Mouse (Mus musculus) brown adipose tissue, adult 24 weeks (tissue): Measurements from ENCODE around the gene Gapdh. TPM values are rescaled to one million over a fixed set of nuclear protein-coding genes. Genes with fewer than 3 reads are reported as not detected.
"Not testable (repeated sequence)": the region's sequence is repeated elsewhere in the genome, so short reads cannot be mapped to it uniquely, and the experiment has no call there.

ENCODE experiments used
- H3K27ac ChIP-seq: fragments of 200-500 bp; replicated peaks from 2 replicates; pipeline ENCODE4 v1.5.1; 2012; ENCODE audit warnings: low read depth, mild to moderate bottlenecking, low read length
- H3K4me1 ChIP-seq: fragments of 200-500 bp; 2 replicates; pipeline ENCODE4 v1.6.1; 2012; ENCODE audit warnings: low read length, mixed read lengths; ENCODE audit not compliant: control insufficient read depth, insufficient read depth, insufficient read length
- H3K4me3 ChIP-seq: fragments of 200-500 bp; 2 replicates; pipeline ENCODE4 v1.5.1; 2012; ENCODE audit warnings: low read depth, mild to moderate bottlenecking, low read length, moderate library complexity; ENCODE audit not compliant: insufficient read depth
- polyA plus RNA-seq: library from polyadenylated mRNA; stranded (reverse); fragments of >200 nt; gene quantifications from 2 replicates; pipeline ENCODE4 v1.2.4, GENCODE M21; 2012; ENCODE audit not compliant: missing spikeins, insufficient read depth, insufficient read length

Gapdh gene
- polyA plus RNA-seq, 1 experiment, result 1,014 TPM

DNA sequence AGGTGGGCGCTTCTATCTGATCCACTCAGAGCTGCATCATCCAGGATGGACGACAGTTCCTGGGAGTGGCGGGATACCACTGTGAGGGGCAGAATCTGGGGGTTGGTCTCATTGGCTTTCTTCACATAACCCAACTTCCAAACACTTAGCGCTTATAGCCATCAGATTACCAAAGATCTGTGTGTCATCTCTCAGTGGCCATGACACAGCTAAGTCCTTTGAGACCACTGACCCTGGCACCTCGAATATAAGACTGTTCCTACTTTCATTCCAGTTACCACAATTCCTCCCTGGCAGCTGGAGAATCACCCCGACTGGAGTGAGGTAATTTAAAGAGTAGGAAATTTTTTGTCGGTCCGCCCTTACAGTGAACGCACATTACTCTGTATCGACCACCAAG is 19.9 kb upstream of the Gapdh start:
- Histone ChIP-seq H3K4me1 (no peaks in the 10 kb centered on the region), H3K27ac (no peak overlapping the region)

DNA sequence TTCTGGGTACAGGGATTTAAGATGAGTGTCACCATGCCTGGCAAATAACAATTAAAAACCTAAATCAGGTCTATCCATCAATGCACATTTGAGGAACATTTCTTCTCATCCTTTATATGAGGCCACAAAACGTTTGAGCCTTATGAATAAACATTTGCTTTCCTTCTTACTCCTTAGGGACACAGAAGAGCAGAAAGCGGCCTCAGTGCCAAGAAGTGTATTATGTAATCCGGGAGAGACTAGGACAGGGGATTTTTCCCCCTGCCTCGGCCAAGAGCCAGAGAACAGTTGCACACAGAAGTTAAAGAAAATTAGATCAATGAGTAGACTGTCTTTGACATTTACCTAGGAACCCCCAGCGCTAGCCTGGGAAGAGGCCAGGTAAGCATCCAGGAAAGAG is 15.9 kb upstream of the Gapdh start:
- Histone ChIP-seq H3K4me1 (no peaks in the 10 kb centered on the region), H3K27ac (no peak overlapping the region), H3K4me3 (no peak overlapping the region)

More for the DNA sequence above, 19.9 kb upstream of the Gapdh start:
- no peak overlapping the region for H3K4me3 ChIP-seq

DNA sequence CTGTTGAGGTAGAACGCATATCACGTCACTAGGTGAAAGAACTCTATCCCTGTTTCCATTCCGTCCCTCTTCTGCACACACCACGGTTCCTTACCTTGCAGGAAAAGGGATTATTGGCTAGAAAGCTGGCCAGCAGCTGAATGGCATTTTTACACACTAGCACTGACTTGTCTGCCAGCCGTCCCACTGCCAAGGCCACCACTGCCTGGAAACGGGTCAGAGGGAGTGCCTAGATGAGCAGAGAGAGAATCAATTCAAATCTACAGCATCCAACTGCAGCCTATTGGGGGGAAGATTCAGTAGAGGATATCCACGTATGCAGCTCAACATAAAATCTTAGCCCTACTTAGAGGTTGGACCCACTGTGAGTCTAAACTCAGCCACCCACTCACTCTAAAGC is 13.3 kb upstream of the Gapdh start:
- Histone ChIP-seq H3K4me3 (no peak overlapping the region), H3K4me1 (no peaks in the 10 kb centered on the region), H3K27ac (no peak overlapping the region)

DNA sequence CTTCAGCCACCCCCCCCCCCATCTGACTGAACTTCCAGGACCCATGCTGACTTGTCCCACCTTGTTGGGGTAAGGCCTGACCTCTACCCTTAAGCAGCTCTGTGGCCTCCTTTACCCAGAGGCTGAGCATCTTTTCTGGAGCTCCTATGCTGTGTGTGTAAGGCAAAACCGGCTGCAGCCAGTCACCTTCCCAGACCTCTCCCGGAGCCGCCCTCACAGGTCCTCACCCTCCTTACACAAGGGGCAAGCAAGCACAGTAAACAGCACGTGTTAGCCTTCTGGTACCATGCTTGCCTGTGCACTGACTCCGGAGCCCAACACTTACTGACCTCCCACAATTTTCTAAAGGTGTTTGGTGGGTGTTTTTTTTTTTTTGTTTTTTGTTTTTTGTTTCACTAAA is 9.2 kb upstream of the Gapdh start:
- Histone ChIP-seq H3K27ac (no peak overlapping the region), H3K4me3 (no peak overlapping the region), H3K4me1 (peaks cover 4% of the 10 kb centered on the region)

DNA sequence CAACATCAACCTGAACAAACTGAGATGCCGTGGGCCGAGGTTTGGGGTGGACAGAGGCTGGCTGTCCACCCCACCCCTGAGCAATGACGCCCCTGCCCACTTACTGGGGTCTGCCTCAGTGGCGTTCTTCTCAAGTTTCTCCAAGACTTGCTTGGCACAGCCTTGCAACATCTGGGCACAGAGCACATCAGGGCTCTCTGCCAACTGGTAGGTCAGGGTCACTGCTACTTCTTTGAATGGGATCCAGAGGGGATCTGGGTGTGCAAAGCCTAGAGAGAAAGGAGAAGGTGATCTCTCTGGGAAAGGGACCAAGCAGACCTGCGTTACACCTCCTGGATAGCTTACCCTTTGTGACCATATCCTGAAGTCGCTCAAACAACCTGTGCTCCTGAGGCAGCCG is 7.0 kb upstream of the Gapdh start:
- peaks cover 4% of the 10 kb centered on the region for H3K4me1 ChIP-seq
- no peak overlapping the region for H3K4me3 ChIP-seq
- H3K27ac ChIP-seq, result no peak overlapping the region

DNA sequence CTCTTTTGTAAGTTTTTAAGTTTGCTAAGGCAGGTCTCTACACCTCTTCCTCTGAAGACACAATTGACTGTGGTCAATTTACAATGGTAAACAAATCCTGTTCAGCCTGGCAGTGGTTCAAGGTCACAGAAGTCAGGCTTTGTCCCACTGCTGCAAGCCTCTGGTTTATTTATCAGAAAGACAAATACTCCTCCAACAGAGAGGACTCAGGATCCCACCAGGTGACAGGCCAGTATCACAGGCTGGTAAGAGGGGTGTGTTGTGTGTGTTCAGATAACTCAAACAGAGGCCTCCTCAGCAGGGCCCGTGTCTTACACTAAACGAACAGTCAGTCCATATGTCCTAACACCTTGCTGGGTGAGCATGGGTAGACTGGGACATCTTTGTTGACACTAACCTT is 6.2 kb upstream of the Gapdh start:
- no peak overlapping the region for H3K27ac ChIP-seq
- H3K4me3 ChIP-seq, result no peak overlapping the region
- peaks cover 4% of the 10 kb centered on the region for H3K4me1 ChIP-seq

DNA sequence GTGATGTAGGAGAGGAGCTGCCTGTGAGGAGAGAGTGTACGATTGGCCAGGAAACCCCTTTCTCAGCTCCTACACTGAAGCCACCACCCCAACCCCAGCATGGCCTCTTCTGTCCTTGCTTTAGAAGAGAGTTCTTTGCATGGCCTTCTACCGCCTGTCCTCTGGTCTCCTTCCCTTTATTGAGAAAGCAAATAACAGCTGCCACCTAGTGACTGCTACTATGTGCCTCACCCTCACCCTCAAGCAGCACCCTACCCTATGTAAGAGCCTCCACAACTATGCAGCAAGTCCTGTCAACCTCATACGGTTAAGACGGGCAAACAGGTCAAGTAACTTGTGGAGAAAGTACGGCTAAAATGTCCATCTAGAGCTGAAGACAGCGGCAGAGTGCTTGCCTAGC is 3.9 kb upstream of the Gapdh start:
- no peak overlapping the region for H3K4me3 ChIP-seq
- no peak overlapping the region for H3K27ac ChIP-seq
- peaks cover 4% of the 10 kb centered on the region for H3K4me1 ChIP-seq

DNA sequence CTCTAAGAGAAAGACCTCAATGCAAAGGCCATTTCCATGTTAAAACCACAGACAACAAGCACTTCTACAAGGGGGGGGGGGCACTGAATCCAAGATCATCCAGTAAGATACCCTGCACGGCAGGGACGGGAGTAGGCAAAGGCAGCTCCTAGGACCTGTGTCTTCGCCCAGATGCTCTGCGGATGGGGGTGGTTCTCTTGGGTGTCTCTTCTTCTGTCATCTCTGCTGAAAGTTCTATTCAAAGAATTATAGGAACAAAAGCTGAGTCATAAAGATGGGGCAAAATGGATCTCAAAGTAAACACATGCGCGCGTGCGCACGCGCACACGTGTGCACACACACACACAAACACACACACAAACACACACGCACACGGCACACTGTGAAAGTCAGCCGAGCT is 1.8 kb upstream of the Gapdh start:
- Histone ChIP-seq H3K4me1 (peaks cover 4% of the 10 kb centered on the region; the same call in 1 of the 2 replicates), H3K4me3 (no peak overlapping the region), H3K27ac (no peak overlapping the region)

DNA sequence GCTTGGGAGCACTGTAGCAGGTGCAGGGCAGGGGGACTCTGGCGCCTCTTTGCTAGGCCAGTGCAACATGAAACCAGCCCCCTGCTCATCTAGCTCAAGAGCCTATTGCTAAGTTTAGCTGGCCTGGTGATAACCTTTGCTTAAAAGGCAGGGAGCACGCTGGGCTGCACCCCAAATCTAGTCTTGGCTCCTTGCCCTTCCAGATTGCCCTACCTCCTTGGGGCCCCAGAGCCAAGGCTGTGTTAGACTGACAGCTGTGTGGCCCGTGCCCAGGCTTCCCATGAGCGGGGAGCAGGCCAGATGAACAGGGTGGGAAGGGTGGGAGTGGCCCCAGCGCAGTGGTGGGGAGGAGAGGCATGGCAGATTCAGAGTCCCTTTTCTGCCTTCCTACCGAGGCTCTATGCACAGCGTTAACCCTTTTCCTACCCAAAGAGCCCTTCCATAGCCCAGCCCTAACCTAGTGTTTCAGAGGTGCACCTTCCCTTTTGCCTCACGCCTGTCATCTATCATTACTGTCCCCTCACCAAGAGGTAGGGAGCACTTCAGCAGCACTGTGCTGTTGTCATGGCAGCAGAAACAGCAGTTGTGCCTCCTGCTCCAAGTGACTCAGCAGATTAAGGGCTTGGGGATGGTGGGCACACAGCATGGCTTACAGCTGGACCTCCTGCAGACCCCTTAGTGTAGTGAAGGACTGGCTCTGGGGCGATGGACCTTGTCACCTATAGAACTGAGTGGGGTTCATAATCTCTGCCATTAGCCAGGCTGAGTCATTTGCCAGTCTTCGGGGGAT is 789 bp upstream of the Gapdh start:
- Histone ChIP-seq H3K4me3 (peak overlapping the region; percentile 79), H3K4me1 (no peaks in the 10 kb centered on the region)

DNA sequence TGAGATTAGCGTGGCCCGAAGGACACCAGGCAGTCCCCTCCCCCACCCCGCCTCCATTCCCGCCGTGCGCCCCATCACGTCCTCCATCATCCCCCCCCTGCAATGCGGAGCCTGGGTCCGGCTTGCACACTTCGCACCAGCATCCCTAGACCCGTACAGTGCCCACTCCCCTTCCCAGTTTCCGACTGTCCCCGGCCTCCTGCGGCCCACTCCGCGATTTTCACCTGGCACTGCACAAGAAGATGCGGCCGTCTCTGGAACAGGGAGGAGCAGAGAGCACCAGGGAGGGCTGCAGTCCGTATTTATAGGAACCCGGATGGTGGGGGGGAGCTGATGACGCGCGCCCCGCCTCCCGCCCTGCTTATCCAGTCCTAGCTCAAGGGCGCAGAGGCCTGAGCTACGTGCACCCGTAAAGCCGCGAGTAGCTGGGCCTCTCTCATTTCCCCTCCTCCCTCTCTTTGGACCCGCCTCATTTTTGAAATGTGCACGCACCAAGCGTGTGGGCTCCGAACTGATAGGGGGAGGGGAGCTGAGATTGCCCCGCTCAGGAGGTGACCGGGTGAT is 857 bp downstream of the Gapdh start:
- Histone ChIP-seq H3K4me3 (peak overlapping the region; percentile 92), H3K4me1 (no peaks in the 10 kb centered on the region)

More for the DNA sequence above, 789 bp upstream of the Gapdh start:
- H3K27ac ChIP-seq, result peak overlapping the region; percentile 97

DNA sequence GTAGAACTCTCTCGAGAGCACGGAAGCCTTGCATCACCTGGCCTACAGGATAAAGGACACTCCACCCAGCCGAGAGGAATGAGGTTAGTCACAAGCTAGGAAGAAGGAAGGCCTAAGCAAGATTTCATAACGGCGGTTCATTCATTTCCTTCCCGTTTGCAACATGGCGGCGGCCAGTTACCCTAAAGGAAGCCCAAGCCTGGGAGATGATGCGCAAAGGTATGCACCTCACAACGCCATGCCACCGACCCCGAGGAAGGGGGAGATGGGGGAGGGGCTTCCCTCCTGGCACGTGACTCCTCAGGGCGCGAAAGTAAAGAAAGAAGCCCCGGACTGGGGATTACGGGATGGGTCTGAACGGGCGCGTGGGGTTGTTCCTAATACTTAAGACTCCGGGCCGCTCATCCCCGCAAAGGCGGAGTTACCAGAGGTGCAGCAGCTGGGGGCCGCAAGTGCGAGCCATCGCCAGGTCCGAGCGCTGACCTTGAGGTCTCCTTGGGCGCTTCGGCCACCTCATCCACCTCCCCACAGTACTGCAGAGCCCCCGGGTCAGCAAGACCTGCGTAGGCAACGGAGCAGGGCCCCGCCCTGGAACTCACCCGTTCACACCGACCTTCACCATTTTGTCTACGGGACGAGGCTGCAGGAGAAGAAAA is 1.5 kb downstream of the Gapdh start:
- H3K4me1 ChIP-seq, result no peaks in the 10 kb centered on the region
- H3K4me3 ChIP-seq, result peak overlapping the region; percentile 92
- H3K27ac ChIP-seq, result peak overlapping the region; percentile 91

More for the DNA sequence above, 857 bp downstream of the Gapdh start:
- H3K27ac ChIP-seq, result peak overlapping the region; percentile 97

DNA sequence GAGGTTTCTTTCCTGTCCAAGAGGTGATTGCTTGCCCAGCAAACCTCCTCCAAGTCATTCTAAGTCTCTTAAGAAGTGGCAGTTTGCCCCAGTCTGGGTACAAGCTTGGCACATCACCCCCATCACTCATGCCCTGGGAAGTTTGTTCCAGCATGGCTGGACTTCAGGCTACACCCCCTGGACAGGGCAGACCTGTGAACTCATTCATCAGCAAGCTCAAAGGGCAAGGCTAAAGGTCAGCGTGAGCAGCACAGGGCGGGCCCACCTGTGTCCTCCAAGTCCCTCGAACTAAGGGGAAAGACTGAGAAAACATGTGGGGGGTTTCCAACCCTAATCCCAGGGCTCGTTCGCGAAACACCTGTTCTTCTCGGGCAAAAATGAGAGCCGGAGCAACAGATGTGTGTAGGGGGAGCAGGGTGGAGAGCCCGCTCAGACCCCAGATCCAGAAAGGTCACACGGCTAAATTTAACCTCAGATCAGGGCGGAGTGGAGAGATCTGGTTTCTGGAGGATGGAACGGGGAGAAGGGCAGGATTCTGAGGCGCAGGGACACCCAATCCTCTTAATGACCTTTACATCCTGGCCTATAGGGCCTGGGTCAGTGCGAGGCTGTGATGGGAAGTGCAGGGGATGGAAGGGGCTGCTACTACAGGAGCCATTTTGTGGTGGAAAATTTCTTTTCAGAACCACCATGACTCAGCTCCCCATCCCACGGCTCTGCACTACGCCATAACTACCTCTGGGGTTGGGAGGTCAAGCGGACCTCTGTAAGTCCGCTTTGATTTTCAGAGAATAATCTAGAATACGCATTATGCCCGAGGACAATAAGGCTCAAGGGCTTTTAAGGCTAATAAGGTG is 2.2 kb downstream of the Gapdh start:
- H3K27ac ChIP-seq, result peak overlapping the region; percentile 91
- peak overlapping the region; percentile 92 for H3K4me3 ChIP-seq
- H3K4me1 ChIP-seq, result no peaks in the 10 kb centered on the region

DNA sequence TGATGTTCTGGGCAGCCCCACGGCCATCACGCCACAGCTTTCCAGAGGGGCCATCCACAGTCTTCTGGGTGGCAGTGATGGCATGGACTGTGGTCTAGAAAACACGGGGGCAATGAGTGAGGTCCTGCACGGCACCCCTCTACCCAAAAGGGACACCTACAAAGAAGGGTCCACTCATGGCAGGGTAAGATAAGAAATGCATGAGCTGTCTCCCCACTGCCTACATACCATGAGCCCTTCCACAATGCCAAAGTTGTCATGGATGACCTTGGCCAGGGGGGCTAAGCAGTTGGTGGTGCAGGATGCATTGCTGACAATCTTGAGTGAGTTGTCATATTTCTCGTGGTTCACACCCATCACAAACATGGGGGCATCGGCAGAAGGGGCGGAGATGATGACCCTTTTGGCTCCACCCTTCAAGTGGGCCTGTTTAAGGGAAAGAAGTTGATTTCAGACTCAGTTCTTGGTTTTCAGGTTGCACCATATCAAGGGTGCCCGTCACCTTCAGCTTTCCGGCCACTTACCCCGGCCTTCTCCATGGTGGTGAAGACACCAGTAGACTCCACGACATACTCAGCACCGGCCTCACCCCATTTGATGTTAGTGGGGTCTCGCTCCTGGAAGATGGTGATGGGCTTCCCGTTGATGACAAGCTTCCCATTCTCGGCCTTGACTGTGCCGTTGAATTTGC is 3.5 kb downstream of the Gapdh start:
- not testable (repeated sequence) for H3K4me3 ChIP-seq, H3K27ac ChIP-seq, H3K4me1 ChIP-seq

DNA sequence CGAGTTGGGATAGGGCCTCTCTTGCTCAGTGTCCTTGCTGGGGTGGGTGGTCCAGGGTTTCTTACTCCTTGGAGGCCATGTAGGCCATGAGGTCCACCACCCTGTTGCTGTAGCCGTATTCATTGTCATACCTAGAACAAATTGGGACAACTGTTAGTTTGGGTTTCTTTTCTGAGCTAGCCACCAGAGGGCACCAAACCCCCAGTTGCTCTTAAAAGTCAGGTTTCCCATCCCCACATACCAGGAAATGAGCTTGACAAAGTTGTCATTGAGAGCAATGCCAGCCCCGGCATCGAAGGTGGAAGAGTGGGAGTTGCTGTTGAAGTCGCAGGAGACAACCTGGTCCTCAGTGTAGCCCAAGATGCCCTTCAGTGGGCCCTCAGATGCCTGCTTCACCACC is 4.3 kb downstream of the Gapdh start:
- H3K27ac ChIP-seq, H3K4me1 ChIP-seq: not testable (repeated sequence)
- H3K4me3 ChIP-seq, result 0 out of 2 replicates have a peak overlapping the region, but pooled peaks have one; percentile 1
